Mouse (Mus musculus) heart, postnatal 25 days (tissue): ENCODE results near the gene Fam208a. TPM values are rescaled to one million over a fixed set of nuclear protein-coding genes. Genes with fewer than 3 reads are reported as not detected.

Source experiments
- DNase-seq: peaks from one replicate; pipeline ENCODE4 v3.0.0; 2022; ENCODE audit warnings: low spot score
- intact Hi-C: fragments of 180-260 bp; cut with DNase I; formaldehyde crosslinking; loops from one replicate; pipeline ENCODE4 v1.15.1; 2025
- total RNA-seq, 2 experiments: library from RNA; stranded (reverse); gene quantifications; 2 replicates each; pipeline ENCODE4 v1.2.3; 2021

The Fam208a gene
- total RNA-seq, 2 experiments from 2014 or later, result 10.2 to 12.4 TPM

- intact Hi-C loops, result loop anchor here (5.0 kb wide), 1 partner anchor 299 kb away; the partner anchor contains the start of gene Arhgef3
- DNase-seq, result no peak
These were observed 17.1 kb upstream of the Fam208a start for GRCm38 (mm10) chr14:27411492-27411891.

GRCm38 (mm10) chr14:27412699-27413098 is 15.9 kb upstream of the Fam208a start:
- DNase-seq, result no peak
- intact Hi-C loops, result loop anchor here (2.0 to 5.0 kb wide), 2 partner anchors 76 to 300 kb away; partner anchors contain the start of gene Arhgef3

- no peak for DNase-seq
- intact Hi-C loops, result loop anchor here (1.0 to 5.0 kb wide), 4 partner anchors 77 to 302 kb away; partner anchors contain the start of gene Arhgef3
These were observed 14.7 kb upstream of the Fam208a start for GRCm38 (mm10) chr14:27413961-27414360.

GRCm38 (mm10) chr14:27420816-27421215 is 7.8 kb upstream of the Fam208a start:
- no peak for DNase-seq
- intact Hi-C loops, result loop anchor here (10.0 kb wide), 1 partner anchor 376 kb away; no protein-coding TSS in a partner anchor

- intact Hi-C loops, result loop anchor here (10.0 kb wide), 1 partner anchor 378 kb away; no protein-coding TSS in a partner anchor
- DNase-seq, result no peak
These were observed 6.3 kb upstream of the Fam208a start for GRCm38 (mm10) chr14:27422301-27422700.

GRCm38 (mm10) chr14:27428973-27429711 is 508 bp downstream of the Fam208a start:
- intact Hi-C loops, result loop anchor here (10.0 kb wide), 1 partner anchor 384 kb away; no protein-coding TSS in a partner anchor
- peak; percentile 82 for DNase-seq

GRCm38 (mm10) chr14:27430280-27430679 is 1.6 kb downstream of the Fam208a start:
- no peak for DNase-seq
- intact Hi-C loops, result no loop called here

GRCm38 (mm10) chr14:27432064-27432463 is 3.4 kb downstream of the Fam208a start:
- no peak for DNase-seq
- intact Hi-C loops, result no loop called here

GRCm38 (mm10) chr14:27436116-27436515 is 7.5 kb downstream of the Fam208a start:
- intact Hi-C loops, result no loop called here
- no peak for DNase-seq

GRCm38 (mm10) chr14:27436826-27437225 is 8.2 kb downstream of the Fam208a start:
- intact Hi-C loops, result no loop called here
- no peak for DNase-seq

GRCm38 (mm10) chr14:27440921-27441320 is 12.3 kb downstream of the Fam208a start:
- no peak for DNase-seq
- intact Hi-C loops, result no loop called here

- no peak for DNase-seq
- intact Hi-C loops, result no loop called here
These were observed 16.2 kb downstream of the Fam208a start for GRCm38 (mm10) chr14:27444851-27445281.

- no peak for DNase-seq
- intact Hi-C loops, result no loop called here
These were observed 18.3 kb downstream of the Fam208a start for GRCm38 (mm10) chr14:27446963-27447362.

GRCm38 (mm10) chr14:27491399-27491798 is 62.8 kb downstream of the Fam208a start:
- intact Hi-C loops, result no loop called here
- no peak for DNase-seq

- intact Hi-C loops, result no loop called here
- DNase-seq, result no peak
These were observed 64.9 kb downstream of the Fam208a start for GRCm38 (mm10) chr14:27493516-27493915.

- intact Hi-C loops, result no loop called here
- DNase-seq, result no peak
These were observed 72.5 kb downstream of the Fam208a start for GRCm38 (mm10) chr14:27501096-27501495.

- DNase-seq, result peak; percentile 98
- intact Hi-C loops, result no loop called here
These were observed 79.4 kb downstream of the Fam208a start, which contains the start of gene Ccdc66 for GRCm38 (mm10) chr14:27507894-27508643. TSS of gene Ccdc66 (minus strand) at chr14:27508460.

- DNase-seq, result no peak
- intact Hi-C loops, result no loop called here
These were observed 80.1 kb downstream of the Fam208a start for GRCm38 (mm10) chr14:27508644-27509301.

GRCm38 (mm10) chr14:27524541-27524940 is 95.9 kb downstream of the Fam208a start:
- no peak for DNase-seq
- intact Hi-C loops, result no loop called here
